Mouse (Mus musculus) gastrocnemius, postnatal 36 days (tissue): ENCODE results near the gene Hps1. TPM values are rescaled to one million over a fixed set of nuclear protein-coding genes. Genes with fewer than 3 reads are reported as not detected.
A peak's percentile ranks its signal among the peaks of the same experiment; 100 is the strongest.
"Not testable (repeated sequence)": the region's sequence is repeated elsewhere in the genome, so short reads cannot be mapped to it uniquely, and the experiment has no call there.

Experiments
- DNase-seq, 2 experiments: peaks; one replicate each; pipeline ENCODE4 v3.0.0; 2022
- intact Hi-C: fragments of 180-260 bp; cut with DNase I; formaldehyde crosslinking; loops from one replicate; pipeline ENCODE4 v1.15.1; 2025
- long read RNA-seq, 2 experiments: library from polyadenylated mRNA; stranded (forward); transcript quantifications; one replicate each; pipeline ENCODE4 v2.0.0; 2021
- total RNA-seq, 2 experiments: library from RNA; stranded (reverse); gene quantifications; 2 replicates each; pipeline ENCODE4 v1.2.3; 2021

The Hps1 gene
- 1 to 10 TPM in 1 of 2 experiments, under 1 TPM in 1; 0.51 to 1.5 TPM for total RNA-seq
- long read RNA-seq, experiment 1: 0 reads
- long read RNA-seq, experiment 2: 0 reads

DNA sequence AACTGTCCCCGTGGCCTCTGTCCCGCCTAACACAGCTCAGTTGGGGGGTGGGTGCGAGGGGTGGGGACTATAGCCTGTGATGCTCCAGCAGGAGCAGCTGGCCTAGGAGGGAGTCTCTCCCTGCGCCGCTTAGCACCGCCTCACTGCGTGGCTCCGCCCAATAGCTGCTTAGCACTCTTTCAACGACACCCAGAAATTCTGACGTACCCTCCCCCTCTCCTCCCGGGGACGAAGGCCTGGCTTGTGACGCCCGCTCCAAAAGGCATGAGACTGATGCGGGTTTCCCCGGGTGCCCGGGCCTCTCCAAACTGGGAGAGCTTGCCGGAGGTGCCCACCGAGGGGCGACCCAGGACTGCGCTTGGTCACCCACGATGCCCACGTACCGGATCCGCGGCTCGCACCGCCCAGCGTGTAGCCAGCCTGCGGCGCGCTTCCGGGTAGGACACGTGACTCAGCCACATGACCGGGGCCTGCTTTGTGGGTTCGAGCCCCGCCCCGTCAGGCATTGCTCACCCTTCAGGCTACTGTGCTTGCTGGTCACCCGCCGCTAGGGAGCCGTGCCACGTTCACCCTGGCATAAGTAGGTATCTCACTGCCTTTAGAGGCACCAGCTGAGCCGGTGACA lies at the start of gene Hps1:
Gene Hps1, minus strand, starts transcription at position 448 of the 625 bp plus-strand sequence.
- intact Hi-C loops: loop anchor here (5.0 kb wide), 1 partner anchor 122 kb away; no protein-coding TSS in a partner anchor
- DNase-seq: peak; percentile 78 to 84

DNA sequence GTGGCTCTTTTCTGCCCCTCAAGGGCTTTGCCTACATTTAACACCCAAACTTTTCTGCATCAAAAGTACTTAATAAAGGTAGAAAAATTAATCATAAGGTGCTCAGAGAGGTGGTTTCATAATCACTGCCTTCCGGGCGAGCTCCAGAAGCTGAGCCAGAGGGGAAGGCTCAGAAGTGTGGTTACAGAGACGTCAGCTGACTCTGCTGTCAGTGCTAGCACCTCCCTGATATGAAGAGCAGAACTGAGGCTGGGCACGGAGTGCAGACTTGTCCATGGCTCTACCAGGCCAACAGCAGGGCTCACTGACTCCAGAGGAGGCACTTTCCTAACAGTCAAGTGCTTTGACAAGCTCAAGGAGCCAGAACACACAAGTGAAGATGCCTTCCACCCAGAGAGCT lies 49.4 kb upstream of the Hps1 start:
- no peak for DNase-seq
- intact Hi-C loops: no loop called here

DNA sequence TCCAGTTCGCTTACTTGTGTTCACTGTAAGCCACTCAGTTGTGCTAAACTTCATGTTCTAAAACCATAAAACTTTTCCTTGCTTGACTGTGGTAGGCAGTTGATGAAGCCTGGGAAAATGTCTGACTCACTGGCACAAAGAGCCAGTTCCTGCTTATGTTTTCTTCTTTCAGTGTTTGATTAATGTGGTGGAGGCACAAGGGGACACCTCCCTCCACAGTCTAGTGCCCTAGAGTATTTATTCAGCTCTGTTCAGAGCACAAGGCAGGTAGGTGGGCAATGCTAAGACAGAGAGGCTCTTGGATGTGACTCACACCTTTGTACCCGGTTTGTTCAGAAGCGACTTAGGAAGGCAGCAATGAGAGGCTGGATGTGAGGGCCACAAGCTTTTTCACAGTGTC lies 48.1 kb upstream of the Hps1 start:
- no peak for DNase-seq
- intact Hi-C loops: no loop called here

DNA sequence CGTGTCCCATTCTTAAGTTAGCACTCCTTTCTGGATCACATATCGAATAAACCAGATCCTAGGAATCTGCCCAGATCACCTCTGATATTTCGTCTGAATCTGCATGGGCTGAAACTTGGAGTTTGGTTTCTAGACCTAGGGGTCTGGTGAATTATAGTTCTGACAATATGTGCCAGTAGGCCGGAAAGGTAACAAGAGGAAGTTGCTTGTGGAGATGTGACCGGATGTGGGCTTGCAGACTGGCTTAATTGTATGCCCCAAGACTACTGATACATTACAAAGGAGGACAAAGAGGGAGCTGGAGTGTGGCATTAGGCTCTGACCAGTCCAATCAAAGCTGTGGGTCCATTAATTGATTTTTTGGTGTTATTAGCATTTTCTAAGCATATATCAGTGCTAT lies 40.3 kb upstream of the Hps1 start:
- intact Hi-C loops: no loop called here
- DNase-seq: no peak

DNA sequence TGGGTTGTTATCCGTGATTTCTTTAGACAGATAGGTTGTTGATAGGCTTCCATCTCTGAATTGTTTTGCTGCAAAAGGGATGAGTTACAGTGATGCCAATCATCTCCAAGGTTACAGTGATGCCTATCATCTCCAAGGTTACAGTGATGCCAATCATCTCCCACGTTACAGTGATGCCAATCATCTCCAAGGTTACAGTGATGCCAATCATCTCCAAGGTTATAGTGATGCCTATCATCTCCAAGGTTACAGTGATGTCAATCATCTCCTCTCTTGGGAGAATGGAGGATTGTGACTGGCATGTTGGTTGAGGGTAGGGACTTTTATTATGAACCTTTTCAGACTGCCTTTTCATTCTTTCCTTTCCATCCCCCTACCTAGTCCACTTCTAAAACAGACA lies 38.0 kb upstream of the Hps1 start:
- intact Hi-C loops: no loop called here
- no peak for DNase-seq

DNA sequence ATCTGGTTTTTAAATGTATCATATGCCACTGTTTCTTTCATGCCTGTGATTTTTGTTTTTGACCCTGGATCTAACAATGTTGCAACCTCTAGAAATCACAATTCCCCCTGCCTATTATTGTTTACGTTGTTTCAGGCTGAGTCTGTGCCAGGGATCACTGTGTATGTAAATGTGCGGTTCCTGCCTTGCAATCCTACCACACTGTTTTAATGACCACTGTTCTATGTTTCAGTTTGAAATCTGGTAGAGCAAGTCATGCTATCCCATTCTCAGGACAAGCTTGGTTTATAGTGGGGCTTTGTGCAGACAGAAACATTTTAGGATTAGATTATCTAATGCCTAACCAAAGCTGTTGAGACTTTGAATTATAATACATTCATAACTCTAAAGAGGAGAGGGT lies 36.5 kb upstream of the Hps1 start:
- no peak for DNase-seq
- intact Hi-C loops: no loop called here

DNA sequence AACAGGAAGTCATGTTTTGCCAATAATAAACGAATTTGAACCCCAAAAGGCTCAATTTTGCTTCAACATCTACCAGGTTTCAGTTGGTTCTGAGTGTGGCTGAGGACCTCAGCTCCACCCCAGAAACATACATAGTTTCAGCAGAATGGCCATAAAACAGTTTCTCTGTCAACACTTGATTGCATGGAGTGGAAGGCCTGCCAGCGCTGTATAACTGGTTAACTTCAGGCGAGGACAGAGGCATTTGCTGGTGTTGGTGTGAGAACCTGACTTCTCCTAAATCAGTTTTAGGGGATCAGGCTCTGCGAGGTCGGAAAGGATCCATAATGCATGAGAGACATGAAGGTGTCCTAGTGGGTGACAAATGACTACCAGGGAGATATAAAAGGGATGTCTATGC lies 30.4 kb upstream of the Hps1 start:
- DNase-seq: no peak
- intact Hi-C loops: no loop called here

DNA sequence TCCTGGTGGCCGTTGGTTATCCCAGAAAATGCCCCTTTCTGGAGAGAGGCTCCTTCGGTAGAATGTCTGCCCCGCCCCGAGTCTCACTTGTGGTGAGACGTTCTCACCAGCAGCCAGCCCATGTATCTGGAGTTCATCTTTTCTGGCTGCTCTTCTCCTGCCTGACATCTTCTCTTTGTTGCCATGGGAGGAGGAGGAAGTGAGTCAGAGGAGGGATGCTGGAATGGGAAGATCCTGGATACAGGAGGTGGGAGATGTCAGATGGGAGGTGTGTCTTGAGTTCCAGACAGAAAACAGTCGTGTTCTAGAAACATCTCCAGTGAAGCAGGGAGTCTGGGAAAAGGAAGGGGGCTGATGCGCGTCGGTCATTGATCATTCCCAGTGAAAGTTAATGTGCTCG lies 29.7 kb upstream of the Hps1 start:
- intact Hi-C loops: no loop called here
- no peak for DNase-seq

DNA sequence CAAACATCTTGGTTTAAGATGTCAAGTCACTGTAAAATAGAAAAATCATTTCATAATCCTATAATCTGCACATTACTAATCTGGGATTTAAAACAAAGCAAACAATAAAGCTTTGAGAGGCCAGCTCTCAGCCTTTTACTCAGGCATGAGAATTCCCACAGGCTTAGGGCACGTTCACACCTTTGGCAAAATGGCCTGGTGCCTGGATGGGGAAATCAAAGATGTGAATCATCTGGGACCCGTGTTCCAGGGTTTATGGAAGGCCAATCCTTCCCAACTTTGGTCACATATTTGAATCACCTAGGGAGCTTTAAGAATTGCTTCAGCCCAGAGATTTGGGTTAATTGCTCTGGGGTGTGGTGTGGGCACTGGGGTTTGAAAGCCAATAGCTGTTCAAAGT lies 18.1 kb upstream of the Hps1 start:
- DNase-seq: no peak
- intact Hi-C loops: loop anchor here (5.0 to 10.0 kb wide), 2 partner anchors 514 to 677 kb away; no protein-coding TSS in a partner anchor

DNA sequence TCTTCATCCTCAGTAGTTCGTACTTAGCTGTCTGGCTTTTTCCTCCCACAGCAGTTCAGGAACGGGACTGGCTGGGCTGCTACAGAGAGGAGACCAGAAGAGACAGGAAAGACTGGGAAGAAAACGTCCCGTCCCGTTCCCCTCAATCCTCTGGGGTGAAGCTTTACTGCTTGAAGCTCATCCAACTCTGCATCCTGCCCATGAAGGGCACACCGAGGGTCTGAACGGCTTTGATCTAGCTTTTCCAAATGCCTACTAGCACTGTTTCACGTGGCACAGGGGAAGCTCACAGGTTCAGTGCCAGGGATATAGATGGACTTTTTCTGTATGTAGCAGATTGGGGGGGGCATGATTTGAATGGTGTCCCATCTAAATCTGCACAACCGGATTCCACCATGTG lies 16.0 kb upstream of the Hps1 start:
- DNase-seq: no peak

DNA sequence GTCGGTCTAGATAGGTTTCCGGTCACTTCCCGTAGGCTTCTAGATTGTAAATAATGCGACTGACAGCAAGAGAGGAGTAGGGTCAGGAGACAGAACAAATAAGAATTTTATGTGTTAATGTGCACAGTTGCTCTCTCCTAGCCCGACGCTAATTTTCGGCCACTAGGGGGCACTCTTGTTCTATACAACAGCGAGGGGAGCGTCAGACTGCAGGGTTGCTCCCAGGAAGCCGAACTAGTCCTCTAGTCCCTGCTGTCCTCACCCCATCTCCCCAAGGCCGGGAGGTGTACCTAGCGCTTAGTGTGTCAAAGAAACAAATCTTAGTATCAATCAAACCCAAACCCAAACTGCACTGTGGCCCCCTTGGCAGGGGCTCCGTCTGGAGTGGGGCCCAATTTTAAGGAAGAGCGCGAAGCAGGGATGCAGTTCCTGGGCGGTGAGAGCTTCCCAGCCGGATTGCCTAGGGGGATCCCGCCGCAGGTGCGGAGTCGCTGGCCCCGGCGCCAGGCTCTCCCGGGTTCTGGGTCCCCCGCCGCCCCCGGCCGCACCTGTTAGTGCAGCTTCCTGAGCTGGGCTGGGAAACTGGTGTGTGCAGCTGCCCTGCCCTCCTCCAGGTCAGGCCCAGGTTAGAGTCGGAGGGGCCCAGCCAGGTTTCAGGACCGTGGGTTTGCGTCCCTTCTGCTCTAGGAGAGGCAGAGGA lies 15.3 kb upstream of the Hps1 start:
- intact Hi-C loops: loop anchor here (2.0 to 10.0 kb wide), 3 partner anchors 517 to 680 kb away; no protein-coding TSS in a partner anchor

More for the DNA sequence above, 16.0 kb upstream of the Hps1 start:
- intact Hi-C loops: loop anchor here (2.0 to 10.0 kb wide), 3 partner anchors 516 to 679 kb away; no protein-coding TSS in a partner anchor

DNA sequence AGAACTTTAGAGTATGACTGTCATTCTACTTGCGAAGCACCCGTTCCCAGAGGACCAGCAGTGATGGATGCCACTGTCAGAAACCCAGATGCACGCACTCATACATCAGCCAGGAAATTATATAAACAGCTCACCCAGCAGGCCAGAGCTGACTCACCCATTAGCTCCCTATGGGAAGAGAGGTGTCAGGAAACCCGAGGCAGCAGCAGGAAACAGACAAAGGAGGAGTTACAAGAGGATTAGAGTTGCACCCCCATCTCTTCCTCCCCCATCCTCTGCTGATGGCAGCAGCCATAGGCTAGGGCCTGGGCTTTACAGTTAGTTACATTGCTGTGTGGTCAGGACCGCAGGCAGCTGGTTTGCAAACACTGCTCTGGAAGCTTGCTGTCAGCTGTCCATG lies 8.5 kb upstream of the Hps1 start:
- DNase-seq: no peak
- intact Hi-C loops: no loop called here

More for the DNA sequence above, 15.3 kb upstream of the Hps1 start:
- DNase-seq: peak; percentile 77 to 82

DNA sequence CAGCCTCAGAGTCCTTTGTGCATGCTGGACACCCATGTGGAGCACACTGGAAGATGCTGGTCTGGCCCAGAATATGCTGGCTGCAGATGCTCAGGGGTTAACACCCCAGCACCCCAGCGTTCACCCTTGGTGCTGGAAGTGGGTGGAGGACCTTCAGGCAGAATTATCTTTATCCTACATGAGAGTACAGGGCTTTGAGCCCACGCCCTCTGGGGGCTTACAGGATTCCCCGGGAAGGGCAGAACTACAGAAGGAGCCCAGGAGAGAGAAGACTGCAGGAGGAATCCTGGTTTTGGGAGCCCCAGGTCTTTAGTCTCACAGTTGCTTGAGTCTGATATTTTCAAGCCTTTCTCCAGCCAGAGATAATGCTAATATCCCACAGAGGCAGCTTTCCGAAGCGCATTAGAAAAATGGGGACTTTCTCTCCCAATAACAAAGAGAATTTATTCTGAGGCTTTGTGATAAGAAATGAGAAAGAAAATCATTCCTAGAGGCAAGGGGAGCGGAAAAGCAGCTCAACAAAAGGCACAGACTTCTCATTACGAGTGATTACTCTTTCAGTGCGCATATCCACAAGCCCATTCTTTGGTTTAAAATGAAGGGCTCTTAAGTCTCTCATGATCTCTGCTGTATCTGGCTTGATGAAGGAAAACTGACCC lies 5.9 kb upstream of the Hps1 start:
- no peak for DNase-seq
- intact Hi-C loops: no loop called here

DNA sequence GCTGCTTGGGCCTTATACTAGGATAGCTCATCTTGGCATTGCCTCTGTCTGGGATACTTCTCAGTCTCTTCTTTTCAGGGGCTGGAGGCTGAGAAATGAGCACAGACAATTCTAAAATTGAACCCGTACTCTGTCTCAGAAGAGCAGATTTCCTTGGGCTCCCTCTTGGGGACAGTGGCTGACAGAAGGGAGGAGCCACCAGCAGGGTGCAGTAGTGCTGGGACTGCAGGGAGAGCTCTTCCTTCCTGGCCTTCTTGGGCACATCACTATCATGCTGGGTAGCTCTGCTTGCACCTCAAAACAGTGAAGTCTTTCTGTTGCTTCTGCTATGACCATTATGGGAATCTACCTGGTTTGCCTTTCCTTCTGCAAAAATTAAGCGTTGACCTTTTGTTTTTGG lies 5.4 kb upstream of the Hps1 start:
- intact Hi-C loops: no loop called here
- DNase-seq: no peak

DNA sequence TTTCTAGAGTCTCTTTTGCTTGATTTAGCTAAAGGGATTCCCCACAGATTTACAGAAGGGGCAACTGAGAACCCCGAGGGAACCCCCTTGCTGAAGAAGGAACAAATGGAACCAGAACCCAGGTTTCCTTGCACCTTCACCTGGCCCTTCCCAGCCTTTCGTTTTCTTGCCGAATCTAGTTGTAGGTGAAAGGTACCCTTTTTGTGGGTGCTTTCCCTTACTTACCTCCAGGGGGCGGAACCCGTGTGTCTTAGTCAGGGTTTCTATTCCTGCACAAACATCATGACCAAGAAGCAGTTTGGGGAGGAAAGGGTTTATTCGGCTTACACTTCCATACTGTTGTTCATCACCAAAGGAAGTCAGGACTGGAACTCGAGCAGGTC lies 369 bp upstream of the Hps1 start:
- intact Hi-C loops, DNase-seq: not testable (repeated sequence)

DNA sequence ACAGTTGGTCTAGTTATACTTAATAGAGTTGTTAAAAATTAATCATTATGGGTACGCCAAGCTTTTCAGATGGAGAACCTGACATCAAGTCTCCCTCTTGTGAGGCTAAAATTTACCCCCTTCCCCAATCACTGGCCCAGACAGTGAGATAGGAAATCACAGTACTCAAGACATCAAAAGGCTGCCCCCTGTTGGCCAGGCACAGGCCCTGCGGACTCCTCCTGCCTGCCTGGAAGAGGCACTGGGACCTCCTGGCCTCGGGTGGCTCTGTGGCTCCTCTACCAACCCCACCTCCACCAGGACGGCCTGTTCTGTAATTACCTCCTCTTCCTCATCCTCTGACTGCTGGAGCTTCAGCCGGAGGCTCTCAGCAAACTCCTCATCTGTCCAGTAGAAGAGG lies 2.0 kb downstream of the Hps1 start:
- intact Hi-C loops: loop anchor here (5.0 kb wide), 1 partner anchor 120 kb away; no protein-coding TSS in a partner anchor
- no peak for DNase-seq

DNA sequence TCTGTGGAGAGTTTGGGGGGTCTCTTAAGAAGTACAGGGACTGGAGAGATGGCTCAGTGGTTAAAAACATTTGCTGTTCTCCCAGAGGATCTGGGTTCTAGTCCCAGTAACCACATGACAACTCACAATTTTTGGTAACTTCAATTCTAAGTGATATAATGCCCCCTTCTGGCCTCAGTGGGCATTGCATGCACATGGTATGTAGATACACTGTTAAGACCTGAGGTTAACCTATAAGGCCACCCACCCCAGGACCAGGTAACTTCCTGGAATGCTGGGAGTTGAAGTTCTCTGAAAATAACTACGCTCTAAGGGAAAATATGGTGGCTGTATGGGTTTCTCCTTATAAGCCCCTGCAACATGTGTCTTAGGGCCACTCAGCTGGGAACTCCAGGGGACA lies 3.0 kb downstream of the Hps1 start:
- no peak for DNase-seq

DNA sequence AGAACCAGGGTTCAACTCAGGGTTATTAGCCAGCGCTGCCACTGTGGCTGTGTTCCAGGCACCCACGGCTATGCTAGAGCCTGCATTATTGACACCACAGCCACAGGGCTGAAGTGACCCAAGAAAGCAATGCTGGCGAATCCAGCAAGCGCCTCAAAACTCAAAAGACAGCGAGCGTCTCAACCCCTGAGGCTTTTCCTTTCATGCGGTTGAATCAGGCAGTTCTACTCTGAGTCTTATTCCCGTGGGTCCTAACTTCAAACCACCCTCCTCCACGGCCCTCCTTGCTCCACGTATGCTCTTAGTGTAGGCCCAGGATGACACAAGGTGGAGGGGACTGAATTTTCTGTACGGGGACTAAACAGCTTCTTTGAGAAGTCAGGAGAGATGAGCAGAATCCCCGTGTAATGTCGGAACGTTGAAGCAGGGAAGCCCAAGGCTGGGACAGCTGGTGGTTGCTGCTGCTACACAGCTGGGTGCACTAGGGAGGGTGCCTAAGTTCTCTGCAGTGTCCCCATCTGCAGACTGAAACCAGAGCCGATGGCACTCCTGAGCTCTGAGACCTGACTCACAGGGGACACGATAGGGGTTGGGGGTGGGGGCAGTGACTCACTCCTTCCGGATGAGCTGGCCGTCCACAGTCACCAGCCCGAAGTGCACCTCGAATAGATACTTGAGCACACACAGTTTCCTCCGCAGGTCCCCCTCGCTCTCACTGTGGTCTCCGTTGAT lies 9.5 kb downstream of the Hps1 start:
- intact Hi-C loops: no loop called here
- no peak for DNase-seq

More for the DNA sequence above, 3.0 kb downstream of the Hps1 start:
- intact Hi-C loops: loop anchor here (5.0 kb wide), 1 partner anchor 120 kb away; no protein-coding TSS in a partner anchor

DNA sequence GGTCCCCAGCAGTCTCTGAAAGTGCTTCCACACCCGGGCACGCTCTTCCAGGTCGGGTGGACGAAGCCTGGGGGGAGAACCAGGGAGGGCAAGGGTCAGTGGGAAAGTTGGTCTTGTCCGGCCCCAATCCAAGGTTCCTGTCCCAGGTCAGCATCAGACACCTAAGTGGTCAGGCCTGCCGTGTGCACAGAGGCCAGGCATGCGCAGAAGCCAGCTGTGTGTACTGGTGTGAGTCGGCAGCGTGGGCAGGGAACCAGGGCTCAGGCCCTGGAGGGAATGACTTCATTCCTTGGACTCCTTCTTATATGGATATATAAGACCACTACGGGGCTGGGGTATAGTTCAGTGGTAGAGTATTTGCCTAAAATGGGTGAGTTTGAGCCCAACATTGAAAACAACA lies 10.1 kb downstream of the Hps1 start:
- DNase-seq: no peak
- intact Hi-C loops: no loop called here

DNA sequence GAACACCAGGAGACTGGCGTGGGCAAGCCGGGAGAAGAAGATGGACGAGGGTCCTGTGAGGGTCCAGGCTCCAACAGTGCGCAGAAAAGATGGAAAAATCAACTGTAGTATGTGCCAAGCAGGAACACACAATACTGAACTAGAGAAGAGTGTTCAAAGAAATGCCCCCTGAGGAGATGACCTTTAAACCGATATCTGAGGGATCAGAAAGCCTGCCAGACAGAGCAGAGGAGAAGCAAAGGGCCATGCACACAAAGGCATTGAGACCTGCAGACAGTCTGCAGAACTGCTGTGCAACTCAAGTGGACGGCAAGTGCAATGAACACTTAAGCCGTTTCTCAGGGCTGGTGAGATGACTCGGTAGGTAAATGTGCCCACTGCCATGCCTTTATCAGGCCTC lies 12.4 kb downstream of the Hps1 start:
- DNase-seq: no peak
- intact Hi-C loops: no loop called here

DNA sequence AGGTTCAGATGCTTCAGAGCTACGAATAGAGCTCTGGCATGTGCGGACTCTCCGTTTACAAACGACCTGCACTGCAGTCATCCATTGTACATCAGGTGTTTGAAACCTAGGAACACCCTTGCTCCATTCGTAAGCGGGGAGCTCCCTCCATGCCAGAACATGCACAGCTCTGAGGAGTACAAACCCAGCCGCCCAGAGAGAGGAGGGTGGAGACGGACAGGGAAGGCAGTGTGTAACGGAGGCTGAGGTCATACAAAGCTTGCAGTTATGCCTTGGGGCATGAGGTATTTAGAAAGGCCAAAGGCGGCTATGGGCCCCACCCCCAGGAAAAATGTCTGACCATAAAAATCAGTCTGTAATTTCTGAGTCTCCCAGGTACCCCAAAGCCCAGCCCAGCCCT lies 15.4 kb downstream of the Hps1 start:
- DNase-seq: peak in 1 of 2 experiments; percentile 10
- intact Hi-C loops: no loop called here
